Mouse (Mus musculus) erythroblast, embryonic 14.5 days (primary cell): ENCODE results near the gene Cpa4. TPM values are rescaled to one million over a fixed set of nuclear protein-coding genes. Genes with fewer than 3 reads are reported as not detected.

Experiments
- H3K27me3 ChIP-seq: 2 replicates; pipeline ENCODE4 v1.6.1; 2012; ENCODE audit warnings: inconsistent platforms; ENCODE audit not compliant: control insufficient read depth
- H3K36me3 ChIP-seq: 2 replicates; pipeline ENCODE4 v1.6.1; 2012; ENCODE audit warnings: mild to moderate bottlenecking, inconsistent platforms; ENCODE audit not compliant: control insufficient read depth
- H3K4me1 ChIP-seq: 2 replicates; pipeline ENCODE4 v1.6.1; 2012; ENCODE audit warnings: inconsistent platforms; ENCODE audit not compliant: control insufficient read depth
- H3K4me3 ChIP-seq: replicated peaks from 2 replicates; pipeline ENCODE3; 2012; ENCODE audit warnings: moderate library complexity, mild to moderate bottlenecking, inconsistent platforms
- H3K9me3 ChIP-seq: 2 replicates; pipeline ENCODE4 v1.6.1; 2012; ENCODE audit warnings: low read length, inconsistent platforms, mixed read lengths; ENCODE audit not compliant: control insufficient read depth
- GATA1 ChIP-seq: IDR thresholded peaks from 2 replicates; pipeline ENCODE4 v1.6.1; 2012; ENCODE audit warnings: low read length, inconsistent platforms, mixed read lengths
- TAL1 ChIP-seq: IDR thresholded peaks from 3 replicates; pipeline ENCODE4 v1.6.1; 2012; ENCODE audit warnings: low read length, inconsistent platforms, mixed read lengths
- polyA plus RNA-seq: library from polyadenylated mRNA; stranded (reverse); fragments of >175 nt; gene quantifications from 2 replicates; pipeline ENCODE4 v1.2.3, GENCODE M21; 2012

Gene Cpa4
- polyA plus RNA-seq, 1 experiment, result not detected

DNA sequence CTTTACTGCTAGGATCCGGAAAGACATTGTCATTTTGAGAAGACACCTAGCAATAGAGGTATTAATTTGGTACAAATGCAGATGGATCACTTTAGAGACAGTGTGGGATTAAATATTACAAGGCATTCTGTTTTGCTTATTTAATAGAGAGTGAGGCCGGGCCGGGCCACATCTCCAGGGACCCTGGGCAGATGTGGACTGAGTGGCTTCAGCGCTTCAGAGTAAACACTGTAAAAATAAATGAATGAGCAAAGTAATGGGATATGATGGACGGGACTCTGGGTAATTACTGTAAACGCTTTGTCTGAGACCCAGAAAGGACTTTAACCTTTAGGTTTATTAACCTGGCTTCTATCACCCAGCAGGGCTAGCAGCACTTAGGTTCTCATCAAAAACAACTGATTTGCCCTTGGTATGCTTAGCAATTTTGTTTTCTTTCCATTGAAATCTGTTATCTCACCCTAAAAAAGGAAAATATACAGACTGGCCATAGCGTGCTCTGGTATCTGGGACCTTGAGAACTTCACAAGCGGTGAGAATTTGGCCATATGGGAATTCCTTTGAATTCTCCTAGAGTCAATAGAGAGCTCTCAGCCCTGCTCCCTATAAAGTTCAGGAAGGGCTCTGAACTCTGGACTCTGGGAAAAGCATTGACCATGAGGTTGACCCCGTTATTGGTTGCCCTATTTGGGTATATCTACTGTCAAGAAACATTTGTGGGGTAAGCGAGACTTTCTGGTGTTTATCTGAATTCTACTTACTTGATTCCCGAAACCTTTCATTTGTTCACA lies 27.0 kb upstream of the Cpa4 start, which contains the start of gene Cpa2:
TSS of gene Cpa2 (plus strand) at position 574 of the 791 bp plus-strand sequence.
- H3K9me3 ChIP-seq, result no peaks in the 10 kb centered on the region
- H3K4me1 ChIP-seq, result no peaks in the 10 kb centered on the region
- TF ChIP-seq TAL1 (no peak), GATA1 (no peak)
- no peaks in the 10 kb centered on the region for H3K36me3 ChIP-seq
- no peak within 1 kb of the TSS for H3K4me3 ChIP-seq
- peaks cover 38% of the 10 kb centered on the region for H3K27me3 ChIP-seq

DNA sequence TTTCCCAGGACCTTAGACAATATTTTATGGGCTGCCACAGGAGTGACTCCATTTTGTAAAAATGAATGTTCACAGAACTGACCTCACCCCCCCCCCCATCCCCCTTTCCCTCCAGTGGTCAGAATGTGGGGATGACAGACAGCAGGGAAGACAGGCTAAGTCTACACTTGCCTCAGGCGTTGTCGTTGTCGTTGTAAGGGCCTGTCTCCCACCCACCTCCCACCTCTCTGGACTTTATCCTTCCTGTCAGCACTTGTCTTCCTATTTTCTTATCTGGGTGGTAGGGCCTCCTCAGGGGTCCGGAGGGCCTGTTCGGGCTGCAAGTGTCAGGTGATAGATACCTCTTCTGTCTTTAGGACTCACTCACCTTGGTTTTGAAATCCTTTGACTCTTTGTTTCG lies 25.9 kb upstream of the Cpa4 start:
- Histone ChIP-seq H3K4me1 (no peaks in the 10 kb centered on the region), H3K36me3 (no peaks in the 10 kb centered on the region), H3K27me3 (peaks cover 48% of the 10 kb centered on the region), H3K4me3 (no peak overlapping the region), H3K9me3 (no peaks in the 10 kb centered on the region)
- no peak for TF ChIP-seq TAL1

DNA sequence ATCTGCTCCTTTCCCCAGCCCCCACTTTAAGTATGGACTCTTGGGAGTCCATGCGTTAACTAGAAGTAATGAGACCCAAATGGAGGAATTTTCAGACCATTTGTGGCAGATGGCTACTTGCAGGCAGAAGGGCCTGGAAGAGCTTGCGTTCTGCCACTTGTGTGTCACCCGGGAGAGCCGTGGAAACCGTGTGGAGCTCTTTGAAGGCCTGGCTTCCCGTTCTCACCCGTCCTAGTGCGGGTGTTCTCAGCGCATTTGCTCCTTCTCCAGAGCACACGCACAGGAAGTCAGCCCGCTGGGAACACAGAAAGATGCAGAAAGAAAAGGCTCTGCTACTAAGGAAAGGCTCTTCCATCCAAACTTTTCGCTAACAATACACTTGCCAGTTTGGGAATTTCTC lies 25.1 kb upstream of the Cpa4 start:
- peaks cover 56% of the 10 kb centered on the region for H3K27me3 ChIP-seq
- no peaks in the 10 kb centered on the region for H3K4me1 ChIP-seq
- H3K4me3 ChIP-seq, result no peak overlapping the region
- TF ChIP-seq GATA1 (no peak), TAL1 (no peak)
- H3K36me3 ChIP-seq, result no peaks in the 10 kb centered on the region
- no peaks in the 10 kb centered on the region for H3K9me3 ChIP-seq

DNA sequence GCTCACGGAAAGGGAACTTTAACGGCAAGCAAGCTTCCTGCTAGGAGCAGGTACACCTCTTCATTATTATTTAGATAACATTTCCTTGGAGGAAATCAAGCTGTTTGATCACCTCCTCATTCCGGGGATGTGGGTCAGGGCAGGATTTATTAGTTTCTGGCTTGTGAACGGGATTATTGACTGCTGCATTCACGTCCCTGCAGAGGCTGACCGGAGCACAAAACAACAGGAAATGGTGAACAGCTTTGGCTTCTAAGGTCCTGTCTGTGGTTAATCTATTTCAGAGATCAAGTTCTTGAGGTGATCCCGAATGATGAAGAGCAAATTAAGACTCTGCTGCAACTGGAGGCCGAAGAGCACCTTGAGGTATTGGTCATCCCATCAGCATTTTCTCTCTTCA lies 24.3 kb upstream of the Cpa4 start:
- no peak for TF ChIP-seq GATA1
- no peak for TF ChIP-seq TAL1
- peaks cover 63% of the 10 kb centered on the region for H3K27me3 ChIP-seq
- no peaks in the 10 kb centered on the region for H3K9me3 ChIP-seq
- H3K4me1 ChIP-seq, result no peaks in the 10 kb centered on the region
- H3K4me3 ChIP-seq, result no peak overlapping the region
- no peaks in the 10 kb centered on the region for H3K36me3 ChIP-seq

DNA sequence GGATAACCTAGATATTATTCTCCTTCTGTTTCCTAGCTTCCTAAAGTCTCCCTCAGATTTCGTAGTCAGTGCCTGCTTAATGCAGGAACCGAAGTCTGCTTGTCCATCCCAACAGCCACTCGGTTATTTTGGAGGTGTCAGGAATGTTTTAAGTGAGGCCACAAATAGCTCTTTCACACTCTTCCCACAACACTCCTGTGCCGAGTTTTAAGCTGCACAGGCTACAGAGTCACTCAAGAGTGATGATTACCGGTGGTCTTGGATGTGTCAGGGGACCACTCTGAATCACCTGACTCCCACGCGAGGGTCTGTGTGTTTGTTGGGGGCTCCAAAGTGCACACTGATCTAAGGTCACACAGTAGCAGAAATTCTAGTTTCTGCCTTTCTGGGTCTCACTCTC lies 22.5 kb upstream of the Cpa4 start:
- Histone ChIP-seq H3K9me3 (no peaks in the 10 kb centered on the region), H3K36me3 (no peaks in the 10 kb centered on the region), H3K4me3 (no peak overlapping the region), H3K4me1 (no peaks in the 10 kb centered on the region), H3K27me3 (peaks cover 82% of the 10 kb centered on the region)
- TF ChIP-seq TAL1 (no peak), GATA1 (no peak)

DNA sequence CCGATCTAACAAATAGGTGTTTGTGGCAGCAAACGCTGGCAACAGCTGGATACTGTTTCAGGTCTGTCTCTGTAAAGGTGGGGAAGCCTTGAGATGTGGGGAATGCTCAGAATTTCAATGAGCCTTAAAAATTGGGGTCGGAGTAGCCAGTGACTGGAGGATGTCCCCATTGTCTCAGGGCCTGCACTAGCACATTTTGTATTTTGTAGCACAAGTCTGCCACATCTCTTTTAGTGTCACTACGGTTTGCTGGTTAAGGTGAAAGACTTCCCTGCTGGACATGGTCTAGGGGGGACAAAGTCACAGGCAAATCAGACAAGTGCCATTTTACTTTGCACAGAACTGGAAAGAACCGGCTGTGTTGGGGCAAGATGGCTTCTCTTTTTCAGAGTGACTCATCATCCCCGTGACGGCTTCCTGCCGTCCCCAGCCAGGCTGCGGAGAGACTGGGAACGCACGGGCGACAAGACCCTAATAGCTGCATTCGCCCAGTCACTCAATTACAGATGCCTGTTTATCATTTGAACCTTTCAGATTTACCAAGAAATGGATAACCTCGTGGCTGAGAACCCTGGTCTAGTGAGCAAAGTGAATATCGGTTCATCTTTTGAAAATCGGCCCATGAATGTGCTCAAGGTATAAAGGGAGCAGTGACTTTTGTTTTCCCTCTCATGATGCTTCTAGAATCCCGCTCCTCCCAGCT lies 21.4 kb upstream of the Cpa4 start:
- TF ChIP-seq GATA1 (no peak), TAL1 (no peak)

DNA sequence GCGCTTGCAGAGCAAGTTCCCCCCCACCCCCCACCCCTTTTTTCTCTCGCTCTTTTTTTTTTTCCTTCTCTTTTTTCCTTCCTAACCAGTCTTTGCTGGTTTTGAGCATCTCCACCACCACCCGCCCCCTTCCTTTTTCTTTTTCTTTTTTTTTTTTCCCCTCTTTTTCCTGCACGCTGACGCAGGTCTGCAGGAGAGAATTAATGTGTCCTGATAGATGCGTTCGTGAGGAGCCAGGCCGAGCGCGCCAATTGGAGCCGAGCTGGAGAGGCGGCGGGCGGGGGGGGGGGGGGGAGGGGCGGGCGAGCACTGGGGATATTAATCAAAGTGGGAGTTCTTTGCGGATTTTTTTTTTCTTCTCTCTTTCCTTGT lies 20.9 kb upstream of the Cpa4 start:
- TF ChIP-seq GATA1, result no peak
- no peak for TF ChIP-seq TAL1
- H3K4me3 ChIP-seq, result no peak overlapping the region
- peaks cover 95% of the 10 kb centered on the region for H3K27me3 ChIP-seq

More for the DNA sequence above, 21.4 kb upstream of the Cpa4 start:
- H3K4me1 ChIP-seq, result no peaks in the 10 kb centered on the region
- H3K36me3 ChIP-seq, result no peaks in the 10 kb centered on the region
- H3K9me3 ChIP-seq, result no peaks in the 10 kb centered on the region
- H3K27me3 ChIP-seq, result peaks cover 92% of the 10 kb centered on the region
- H3K4me3 ChIP-seq, result no peak overlapping the region

DNA sequence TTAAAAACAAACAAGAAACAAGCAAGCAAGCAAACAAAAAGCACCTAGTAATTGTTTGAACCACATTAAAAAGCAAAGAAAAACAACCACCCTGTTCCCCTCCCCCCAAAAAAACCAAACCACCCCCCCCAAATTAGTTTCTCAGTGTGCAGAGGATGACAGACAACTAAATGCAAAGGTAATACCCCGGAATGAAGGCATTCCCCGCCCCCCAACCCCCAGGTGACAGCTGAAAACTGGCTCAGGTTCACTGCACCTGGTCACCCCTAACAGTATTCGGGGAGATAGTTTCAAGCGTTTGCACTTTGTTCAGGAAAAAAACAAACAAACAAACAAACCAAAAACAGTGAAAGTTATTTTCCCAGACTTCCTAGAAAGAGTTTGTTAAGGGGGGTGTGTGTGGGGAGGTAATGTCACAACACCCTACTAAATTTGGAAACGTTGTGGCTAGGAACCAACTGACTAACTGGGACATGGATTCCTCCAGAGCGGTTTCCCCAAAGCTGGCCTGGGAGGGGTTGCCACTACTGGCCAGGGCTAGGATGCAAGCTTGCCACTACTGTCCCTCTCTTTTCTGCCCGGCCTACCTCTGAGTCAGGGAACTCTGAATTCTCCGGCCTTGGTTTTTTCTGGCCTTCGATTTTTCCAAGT lies 20.4 kb upstream of the Cpa4 start:
- Histone ChIP-seq H3K27me3 (peaks cover 93% of the 10 kb centered on the region), H3K4me3 (no peak overlapping the region), H3K4me1 (no peaks in the 10 kb centered on the region), H3K36me3 (no peaks in the 10 kb centered on the region), H3K9me3 (no peaks in the 10 kb centered on the region)
- TF ChIP-seq TAL1 (no peak), GATA1 (no peak)

More for the DNA sequence above, 20.9 kb upstream of the Cpa4 start:
- no peaks in the 10 kb centered on the region for H3K9me3 ChIP-seq
- H3K4me1 ChIP-seq, result no peaks in the 10 kb centered on the region
- H3K36me3 ChIP-seq, result no peaks in the 10 kb centered on the region

DNA sequence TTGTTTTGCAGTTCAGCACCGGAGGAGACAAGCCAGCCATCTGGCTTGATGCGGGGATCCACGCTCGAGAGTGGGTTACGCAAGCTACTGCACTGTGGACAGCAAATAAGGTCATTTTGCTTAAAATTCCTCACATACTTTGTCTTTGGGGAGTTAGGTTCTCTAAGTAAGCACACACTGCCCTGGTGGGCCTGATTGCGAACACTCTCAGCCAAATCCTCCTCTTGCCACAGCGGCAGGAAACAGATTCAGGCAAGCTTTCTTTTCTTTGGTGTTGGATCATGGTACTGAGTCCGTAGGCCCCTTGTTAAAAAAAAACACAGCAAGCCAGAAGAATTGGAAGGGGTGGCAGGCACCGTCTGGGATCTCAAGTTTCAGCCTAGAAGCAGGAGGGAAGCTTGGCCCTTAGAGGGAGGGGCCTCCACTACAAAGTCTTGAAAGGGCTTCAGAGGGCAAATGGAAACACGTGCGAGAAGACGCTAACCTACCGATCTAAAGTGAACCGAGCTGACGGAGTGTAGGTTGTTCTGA lies 18.9 kb upstream of the Cpa4 start:
- H3K9me3 ChIP-seq, result no peaks in the 10 kb centered on the region
- H3K36me3 ChIP-seq, result no peaks in the 10 kb centered on the region
- peaks cover 78% of the 10 kb centered on the region for H3K27me3 ChIP-seq
- TF ChIP-seq GATA1 (no peak), TAL1 (no peak)
- no peak overlapping the region for H3K4me3 ChIP-seq
- H3K4me1 ChIP-seq, result no peaks in the 10 kb centered on the region
